Mouse (Mus musculus) lung, postnatal 25 days (tissue): ENCODE measurements around the gene Zp3.

Experiments used
- DNase-seq: peaks from one replicate; pipeline ENCODE4 v3.0.0; 2022; ENCODE audit warnings: low spot score

Gene Zp3

DNA sequence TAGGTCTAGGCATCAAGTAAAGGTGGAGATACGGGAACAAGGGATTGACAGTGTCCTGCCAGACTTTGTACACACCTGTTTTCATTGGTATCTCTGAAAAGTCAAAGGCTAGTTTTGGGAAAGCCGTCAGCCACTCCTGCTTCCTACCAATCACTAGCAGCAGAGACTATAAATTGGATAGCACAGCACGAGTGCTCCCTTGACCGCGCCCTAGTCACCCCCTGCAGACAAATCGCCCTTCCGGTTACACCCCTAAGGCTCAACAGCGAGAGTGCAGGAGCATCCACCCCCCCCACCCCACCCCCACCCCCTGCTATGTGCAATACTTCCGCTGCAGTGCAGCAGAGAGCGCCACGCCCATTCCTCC is 17.8 kb upstream of the Zp3 start:
- DNase-seq: no peak

DNA sequence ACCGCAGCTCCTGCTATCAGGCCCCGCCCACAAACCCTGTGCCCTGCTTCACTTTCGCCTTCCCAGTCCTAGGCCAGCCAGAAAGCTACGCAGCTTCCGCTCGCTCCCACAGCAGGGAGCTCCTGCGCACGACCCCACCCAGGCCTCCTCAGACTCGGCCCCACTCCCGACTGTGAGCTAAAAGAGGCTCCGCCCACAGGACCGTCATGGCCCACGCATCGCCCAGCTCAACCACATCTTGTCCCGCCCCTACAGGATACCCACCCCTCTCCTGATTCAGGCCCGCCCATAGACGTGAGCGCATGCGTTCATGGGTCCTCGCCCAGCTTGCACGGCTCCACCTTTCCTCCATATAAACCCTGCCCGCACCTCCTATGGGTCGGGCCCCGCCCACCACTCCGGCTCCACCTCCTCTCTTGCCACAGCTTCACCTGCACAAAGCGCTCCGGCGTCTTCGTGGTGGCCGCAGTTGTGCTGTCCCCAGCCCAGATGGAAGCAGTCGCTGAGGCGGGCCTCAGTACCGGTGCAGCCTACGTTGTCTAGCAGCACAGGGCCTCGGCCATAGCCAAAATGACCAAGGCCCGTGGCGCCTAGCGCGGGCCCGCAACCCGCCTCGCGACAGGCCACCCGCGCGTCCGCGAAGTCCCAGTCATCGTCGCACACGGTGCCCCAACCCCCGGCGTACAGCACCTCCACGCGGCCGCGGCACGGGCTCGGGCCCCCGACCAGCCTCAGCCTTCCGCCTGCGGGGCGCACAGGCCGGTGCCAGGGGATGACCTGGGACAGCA is 17.2 kb upstream of the Zp3 start:
- DNase-seq: peak; percentile 100

DNA sequence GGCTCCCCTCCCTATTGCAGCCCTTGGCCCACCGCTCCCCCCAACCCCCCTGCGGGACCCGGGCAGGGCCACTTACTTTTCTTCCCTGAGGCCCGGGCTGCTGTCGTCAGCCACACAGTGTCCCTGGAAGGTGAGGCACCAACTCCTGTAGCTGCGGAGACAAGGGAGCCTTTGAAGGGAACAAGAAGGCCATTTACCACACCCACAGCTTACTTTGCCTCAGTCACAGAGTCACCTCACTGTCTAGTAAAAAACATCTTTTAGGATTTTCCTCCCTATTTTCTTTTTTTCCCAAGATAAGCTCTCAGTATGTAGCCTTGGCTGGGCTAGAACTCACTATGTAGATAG is 16.6 kb upstream of the Zp3 start:
- DNase-seq: no peak

DNA sequence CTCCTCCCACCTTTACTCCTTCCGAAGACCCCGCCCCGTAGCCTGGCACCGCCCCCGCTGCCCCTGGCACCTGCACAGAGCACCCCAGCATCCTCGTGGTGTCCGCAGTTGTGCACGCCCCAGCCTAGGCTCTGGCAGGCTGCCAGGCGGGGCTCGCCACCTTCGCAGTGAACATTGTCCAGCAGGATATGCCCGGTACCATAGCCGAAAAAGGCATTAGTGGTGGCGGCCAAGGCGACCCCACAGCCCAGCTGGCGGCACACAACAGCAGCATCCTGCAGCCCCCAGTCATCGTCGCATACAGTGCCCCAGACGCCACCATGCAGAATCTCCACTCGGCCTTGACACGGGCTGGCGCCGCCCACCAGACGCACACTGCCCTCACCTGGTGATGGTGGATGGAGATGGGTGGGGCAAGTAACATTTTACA is 14.4 kb upstream of the Zp3 start:
- DNase-seq: no peak

DNA sequence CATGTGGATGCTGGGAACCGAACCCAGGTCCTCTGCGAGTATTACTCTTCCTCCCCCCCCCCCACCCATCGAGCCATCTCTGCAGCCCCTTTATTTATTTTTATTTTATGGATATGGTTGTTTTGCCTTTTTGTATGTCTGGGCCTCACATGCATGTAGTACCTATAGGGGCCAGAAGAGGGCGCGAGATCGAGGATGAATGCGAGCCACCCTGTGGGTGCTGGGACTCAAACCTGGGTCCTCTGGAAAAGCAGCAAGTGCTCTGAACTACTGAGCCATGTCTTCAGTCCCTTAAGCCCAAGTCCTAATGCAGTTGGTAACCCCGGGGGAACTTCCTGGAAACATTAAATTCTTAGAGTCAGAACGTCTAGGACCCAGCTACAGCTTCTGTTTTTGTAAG is 13.0 kb upstream of the Zp3 start:
- DNase-seq: no peak

DNA sequence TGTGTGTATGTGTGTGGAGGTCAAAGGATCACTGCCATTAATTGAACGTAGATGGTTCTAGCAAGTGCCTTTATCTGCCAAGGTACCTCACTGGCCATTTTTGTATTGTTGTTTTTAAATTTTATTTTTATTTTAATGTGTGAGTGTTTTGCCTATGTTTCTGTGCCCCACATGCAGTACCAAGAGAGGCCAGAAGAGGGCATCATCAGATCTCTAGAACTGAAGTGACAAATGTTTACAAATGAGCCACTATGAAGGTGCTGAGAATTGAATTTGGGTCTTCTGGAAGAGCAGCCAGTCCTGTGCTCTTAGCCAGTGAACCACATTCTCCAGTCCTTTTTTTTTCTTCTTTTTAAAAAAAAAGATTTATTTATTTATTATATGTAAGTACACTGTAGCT is 11.1 kb upstream of the Zp3 start:
- peak; percentile 34 for DNase-seq

DNA sequence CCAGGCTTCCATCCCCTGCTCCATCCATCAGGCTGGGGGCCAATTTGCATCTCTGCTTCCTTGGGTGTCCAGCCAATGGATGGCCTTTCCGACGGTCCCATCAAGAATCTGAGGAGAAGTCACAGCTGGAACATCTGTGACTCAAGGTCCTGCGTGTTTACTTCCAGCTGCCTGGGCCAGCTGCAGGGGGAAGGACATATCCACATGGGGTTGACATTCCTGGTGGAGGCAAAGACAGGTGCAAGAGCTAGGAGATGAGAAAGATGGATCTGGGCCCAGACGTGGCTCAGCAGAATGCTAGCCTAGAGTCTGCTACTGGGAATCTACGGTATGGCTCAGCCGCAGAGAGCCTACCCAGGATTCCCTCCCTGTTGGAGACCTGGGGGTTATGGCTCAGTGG is 9.7 kb upstream of the Zp3 start:
- DNase-seq: no peak

DNA sequence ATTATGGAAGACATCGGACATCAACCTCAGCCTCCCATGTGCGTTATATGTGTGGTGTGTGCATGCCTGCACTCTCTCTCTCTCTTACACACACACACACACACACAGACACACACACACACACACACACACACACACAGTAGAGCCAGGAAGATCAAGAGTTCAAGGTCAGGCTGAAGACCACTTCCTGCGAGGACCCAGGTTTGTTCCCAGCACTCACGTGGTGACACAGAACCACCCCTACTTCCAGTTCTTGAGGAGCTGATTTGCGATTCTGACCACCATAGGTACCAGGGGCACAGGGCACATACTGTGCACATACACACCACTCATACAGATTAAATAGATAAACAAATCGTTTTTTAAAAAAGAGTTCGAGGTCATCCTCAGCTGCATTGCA is 8.0 kb upstream of the Zp3 start:
- DNase-seq: no peak

DNA sequence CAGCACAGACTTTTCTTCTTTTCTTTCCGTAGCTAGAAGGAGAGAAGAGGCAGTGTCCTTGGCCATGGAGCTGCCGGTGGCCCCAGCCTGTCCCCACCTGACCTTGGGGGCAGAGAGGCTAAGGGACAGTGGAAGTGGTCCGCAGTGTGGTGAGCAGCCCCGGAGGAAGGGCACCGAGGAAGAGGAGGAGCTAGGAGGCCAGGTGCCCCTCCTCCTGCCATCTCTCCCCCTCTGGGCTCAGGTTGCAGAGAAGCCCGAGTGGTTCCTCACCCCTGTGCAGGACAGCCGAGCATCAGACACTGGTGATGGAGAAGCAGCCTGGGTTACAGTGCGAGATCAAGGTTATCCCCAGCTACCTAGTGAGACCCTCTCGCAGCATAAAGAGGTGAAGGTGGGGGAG is 5.5 kb upstream of the Zp3 start, which contains the start of gene Ssc4d:
TSS of gene Ssc4d (minus strand) at position 167 of the 400 bp plus-strand sequence.
- no peak for DNase-seq

DNA sequence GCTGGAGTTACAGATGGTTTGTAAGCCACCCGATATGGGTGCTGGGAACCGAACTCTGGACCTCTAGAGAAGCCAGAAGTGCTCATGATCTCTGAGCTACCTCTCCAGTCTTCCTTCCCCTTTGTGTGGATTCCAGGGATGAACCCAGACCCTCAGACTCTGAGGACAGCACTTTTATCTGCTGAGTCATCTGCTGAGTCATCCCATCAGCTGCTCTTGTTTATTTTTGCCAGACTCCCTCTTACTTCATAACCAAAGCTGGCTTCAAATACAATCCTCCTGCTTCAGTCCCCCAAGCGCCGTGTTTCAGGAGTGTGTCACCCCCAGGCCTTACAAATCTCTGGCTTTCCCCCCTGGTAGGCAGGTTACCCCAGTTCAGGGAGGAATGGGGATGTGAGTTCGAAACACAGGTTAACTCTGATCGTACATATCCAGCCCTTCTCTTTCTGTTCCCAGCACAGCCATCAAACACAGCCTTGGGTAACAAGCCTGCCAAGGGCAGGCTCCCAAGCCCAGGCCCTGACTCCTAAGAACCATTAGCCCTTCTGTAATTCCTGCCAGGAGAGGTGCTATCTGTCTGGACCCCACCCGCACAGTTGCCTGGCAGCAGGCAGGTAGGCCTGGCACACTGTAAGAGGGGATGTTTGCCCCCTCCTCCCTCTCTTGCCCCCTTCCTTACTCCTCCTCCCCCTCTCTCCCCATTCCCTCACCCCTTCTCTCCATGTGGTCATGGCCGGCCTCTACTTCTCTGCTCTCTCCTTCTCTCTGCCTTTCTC is 3.8 kb upstream of the Zp3 start:
- DNase-seq: no peak

DNA sequence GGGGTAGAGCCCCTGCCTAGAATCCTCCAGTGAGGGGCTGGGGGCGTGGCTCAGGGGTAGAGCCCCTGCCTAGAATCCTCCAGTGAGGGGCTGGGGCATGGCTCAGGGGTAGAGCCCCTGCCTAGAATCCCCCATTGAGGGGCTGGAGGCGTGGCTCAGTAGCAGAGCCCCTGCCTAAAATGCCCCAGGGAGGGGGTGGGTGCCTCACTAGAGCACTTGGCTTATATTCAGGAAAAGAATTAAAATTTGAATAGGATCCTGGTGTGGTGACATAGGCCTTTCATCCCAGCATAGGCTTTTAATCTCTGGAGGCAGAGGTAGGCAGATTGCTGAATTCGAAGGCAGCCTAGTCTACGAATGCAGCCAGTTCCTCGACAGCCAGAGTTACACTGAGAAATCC is 518 bp upstream of the Zp3 start:
- DNase-seq: no peak

DNA sequence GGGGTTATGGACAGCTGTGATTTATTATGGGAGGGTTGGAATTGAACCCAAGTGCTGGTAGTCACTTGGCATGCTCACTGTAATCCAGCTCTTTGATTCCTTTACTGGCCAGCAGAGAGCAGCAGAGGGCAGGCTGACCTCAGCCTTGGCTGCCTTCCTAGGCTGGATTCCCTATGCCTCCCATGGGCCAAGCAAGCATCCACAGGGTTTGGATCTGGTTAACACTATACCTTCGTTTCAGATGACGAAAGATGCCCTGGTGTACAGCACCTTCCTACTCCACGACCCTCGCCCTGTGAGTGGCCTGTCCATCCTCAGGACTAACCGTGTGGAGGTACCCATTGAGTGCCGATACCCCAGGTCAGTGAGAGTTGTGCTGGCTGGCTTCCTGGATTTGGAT is 2.5 kb downstream of the Zp3 start:
- DNase-seq: peak; percentile 47

DNA sequence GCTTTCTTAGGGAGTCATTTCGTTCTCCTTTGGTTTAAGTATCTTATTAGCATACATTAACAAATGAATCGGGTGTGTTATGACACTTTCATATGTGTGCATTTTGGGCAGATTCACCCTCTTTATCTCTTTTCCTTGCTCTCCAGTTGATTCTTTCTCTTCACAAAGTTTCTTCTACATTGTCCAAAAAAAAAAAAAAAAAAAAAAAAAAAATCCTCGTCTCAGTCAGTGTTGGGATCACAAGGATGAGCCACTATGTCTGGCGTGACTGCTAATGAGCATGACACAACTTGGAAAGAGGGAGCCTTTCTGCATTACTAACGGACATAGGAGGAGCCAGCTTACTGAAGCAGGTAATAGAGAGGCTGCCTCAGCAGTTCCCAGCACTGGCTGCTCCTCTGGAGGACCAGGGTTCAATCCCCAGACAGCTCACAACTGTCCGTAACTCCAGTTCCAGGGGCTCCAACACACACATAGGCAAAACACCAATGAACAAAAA is 4.7 kb downstream of the Zp3 start:
- DNase-seq: no peak

DNA sequence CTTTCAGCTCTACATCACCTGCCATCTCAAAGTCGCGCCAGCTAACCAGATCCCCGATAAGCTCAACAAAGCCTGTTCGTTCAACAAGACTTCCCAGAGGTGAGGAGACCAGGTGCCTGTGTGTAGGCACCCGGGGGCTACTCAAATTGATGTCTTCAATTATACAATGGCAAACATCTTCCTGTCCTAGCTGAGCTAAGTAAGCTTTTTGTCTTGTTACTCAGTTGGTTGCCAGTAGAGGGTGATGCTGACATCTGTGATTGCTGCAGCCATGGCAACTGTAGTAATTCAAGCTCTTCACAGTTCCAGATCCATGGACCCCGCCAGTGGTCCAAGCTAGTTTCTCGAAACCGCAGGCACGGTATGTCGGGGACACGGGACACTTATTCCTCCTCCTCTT is 7.3 kb downstream of the Zp3 start:
- no peak for DNase-seq

DNA sequence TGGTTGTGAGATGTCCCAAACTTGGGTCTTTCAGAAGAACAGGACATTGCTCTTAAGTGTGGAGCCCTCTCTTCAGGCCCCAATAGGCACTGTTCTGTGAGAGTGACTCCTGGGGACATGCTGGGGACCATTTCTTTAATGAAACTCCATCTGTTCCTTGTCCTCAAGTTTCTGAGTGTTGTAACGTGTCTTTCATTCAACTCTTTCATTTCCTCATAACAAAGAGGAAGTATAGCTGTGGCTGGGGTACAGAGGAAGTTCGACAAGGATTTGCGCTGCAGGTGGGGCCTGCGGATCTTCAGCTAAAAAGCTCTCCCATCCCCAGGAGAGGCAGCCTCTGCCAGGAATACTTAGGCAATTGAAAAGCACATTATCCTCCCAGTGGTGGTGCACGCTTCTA is 10.7 kb downstream of the Zp3 start:
- DNase-seq: peak; percentile 37

DNA sequence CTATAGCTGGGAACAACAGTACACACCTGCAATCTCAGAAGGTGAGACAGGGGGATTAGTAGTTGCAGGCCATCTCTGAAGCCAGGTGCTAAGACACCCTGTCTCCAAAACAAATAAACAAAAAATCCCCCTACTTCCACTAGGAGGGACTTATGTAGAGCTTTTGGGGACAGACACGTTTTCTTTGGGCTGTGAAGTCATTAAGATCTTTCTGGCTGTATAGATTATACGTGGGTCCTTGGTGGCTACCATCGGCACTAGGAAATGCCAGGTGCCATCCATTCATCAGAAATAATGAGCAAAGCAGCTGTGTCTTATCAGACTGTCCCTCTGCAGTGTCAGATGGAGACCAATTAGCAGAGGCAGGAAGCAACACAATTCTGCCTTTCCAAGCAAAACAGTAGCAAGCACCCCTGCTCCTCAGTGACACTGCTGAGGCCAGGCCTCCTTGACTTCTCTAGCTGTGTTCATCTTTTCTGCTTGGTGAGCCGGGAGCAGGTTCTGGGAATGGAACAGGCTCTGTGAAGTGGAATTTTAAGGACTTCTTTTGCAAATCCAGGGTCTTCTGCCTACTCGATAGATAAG is 13.6 kb downstream of the Zp3 start:
- no peak for DNase-seq

DNA sequence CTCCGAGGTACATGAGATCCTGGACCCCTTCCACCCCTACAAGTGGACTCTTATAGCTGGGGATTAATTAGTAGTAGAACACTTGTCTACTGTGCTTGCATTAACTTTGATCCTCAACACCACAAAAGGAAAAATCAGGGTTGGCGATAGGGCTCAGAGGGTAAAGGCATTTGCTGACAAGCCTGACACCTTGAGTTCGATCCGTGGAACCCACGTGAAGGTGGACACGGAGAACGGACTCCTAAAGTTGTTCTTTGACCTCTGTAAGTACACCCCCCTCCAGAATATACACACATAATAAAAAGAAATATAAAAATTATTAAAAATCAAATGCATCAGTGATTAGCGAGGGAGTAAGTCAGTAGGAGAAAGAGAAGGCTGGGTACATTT is 14.4 kb downstream of the Zp3 start:
- DNase-seq: no peak

DNA sequence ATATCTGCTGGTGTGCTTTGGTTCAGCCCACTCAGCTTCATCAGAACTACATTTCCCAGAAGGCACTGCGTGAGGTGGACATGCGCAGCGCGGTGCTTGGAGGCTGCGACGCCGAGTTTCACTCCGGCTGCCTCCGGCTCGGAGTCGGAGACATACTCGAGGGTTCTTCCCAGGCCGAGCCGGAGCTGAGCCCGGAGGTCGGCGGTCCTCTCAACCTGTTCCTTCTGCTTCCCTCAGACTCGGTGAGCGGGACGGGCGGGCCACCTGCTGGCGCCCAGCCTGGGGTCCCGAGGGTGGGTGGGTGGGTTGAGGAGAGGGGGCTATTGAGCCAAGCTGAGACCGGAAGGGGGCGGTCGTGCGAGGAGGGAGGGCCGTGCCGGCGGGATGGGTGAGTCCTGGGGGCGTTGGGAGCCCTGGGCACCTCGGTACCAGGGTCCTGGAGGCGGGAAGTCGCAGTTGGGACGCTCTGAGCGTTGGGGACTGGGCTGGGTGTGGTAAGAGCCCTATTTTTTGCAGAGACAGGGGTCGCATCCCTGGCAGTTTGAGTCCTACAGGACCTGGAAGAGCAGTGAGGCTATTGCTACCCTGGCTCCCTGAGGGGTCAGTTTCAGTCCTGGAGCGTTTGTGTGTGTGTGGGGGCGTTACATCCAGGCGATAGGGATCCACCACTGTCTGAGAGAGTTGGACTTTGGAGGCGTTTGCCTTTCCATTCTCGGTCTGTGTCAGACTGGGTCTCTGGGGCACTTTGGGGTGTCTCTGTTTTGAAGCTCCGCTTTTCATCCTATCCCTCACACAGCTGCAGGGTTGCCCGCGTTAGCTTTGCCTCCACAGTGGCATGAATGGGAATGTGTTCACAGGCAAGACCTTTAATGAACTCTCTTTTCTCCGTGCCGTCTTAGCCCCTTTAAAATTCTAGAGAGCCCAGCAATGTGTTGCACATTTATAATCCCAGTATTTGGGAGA is 15.1 kb downstream of the Zp3 start, which contains the start of gene Dtx2:
TSS of gene Dtx2 (plus strand) at position 76 of the 963 bp plus-strand sequence.
- DNase-seq: peak; percentile 93

DNA sequence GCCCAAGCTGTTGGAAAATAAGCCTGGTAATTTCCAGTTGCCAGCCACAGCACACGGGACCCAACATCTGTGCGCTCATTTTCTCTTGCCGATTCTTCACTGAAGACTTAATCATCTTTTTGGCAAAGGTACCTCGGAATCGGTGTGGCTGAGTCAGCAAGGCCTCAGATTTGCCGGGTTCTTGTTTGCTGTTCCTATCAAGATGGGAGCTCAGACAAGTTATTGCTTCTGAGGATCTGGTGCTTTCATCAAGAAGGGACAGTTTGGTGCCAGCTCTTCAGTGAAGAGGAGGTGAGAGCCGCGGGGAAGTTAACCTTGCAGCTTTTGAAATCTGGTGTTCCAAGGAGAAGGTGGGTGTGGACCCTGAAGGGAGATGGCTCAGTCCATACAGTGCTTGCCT is 16.3 kb downstream of the Zp3 start:
- DNase-seq: no peak

DNA sequence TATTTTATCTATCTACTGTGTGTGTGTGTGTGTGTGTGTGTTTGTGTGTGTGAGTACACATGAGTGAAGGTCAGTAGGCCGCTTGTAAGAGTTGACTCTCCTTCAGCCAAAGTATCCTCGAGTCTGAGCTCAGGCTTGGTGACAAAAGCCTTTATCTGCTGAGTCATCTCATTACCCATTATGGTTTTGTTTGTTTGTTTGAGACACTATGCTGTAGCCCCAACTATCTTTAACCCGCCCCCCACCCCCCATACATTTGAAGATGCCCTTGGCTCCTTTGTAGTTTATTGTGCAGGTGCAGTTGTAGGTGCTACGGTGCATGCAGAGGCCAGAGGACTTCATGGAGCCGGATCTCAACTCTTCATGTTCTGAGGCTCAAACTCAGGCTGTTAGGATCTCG is 21.3 kb downstream of the Zp3 start:
- no peak for DNase-seq

DNA sequence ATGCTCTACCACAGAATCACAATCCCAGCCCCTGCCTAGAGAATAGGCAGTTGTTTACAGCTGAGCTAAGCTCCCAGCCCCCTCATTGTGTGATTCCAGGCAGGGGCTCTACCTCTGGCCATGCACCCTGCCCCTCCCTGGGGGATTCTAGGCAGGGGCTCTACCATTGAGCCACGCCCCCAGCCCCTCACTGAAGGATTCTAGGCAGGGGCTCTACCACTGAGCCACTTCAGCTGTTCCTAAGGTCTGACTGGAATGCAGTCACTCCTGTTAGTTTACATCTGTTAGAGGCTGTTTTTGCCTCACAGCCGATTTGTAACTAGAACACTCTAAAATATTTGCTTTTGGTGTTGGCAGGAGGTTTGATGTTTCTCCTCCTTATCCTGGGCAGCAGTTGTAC is 22.4 kb downstream of the Zp3 start:
- DNase-seq: peak; percentile 51

DNA sequence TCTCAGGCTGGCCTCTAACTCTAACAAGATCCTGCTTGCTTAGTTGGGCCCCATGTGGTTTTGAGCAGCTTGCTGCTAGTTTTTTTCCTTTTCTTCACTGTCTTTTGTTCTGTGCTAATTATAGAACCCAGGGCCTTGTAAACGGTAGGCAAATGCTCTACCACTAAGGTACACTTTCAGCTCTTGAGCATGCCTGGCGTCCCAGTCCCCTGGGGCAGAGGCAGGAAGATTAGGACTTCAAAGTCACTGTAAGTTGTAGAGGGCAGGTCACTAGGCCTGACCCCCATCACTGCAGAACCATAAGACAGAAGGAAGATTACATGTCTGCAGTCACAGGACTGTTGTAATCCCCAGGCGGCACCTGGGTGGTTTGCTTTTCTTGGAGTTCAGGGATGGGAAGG is 22.9 kb downstream of the Zp3 start:
- DNase-seq: no peak
